Mouse (Mus musculus): ENCODE measurements around the gene Hsdl2. TPM values are rescaled to one million over a fixed set of nuclear protein-coding genes. Genes with fewer than 3 reads are reported as not detected.

Gene Hsdl2
- polyA plus RNA-seq, 1 experiment from 2014 or later: 18.8 TPM

- 71% methylated on average over 5 of the region's 5 CpGs for WGBS (ENCODE audit: insufficient replicate concordance)
- H3K36me3 ChIP-seq: no peaks in the 10 kb centered on the region
- no peak for ATAC-seq
- no peaks in the 10 kb centered on the region for H3K9me3 ChIP-seq (replicated peaks)
- no peak overlapping the region for H3K4me3 ChIP-seq
- H3K9ac ChIP-seq: no peak overlapping the region
- H3K4me1 ChIP-seq: peaks cover 6% of the 10 kb centered on the region; the same call in 1 of the 2 replicates
- no peak overlapping the region for H3K4me2 ChIP-seq
- no peak overlapping the region for H3K27ac ChIP-seq
- no peaks in the 10 kb centered on the region for H3K27me3 ChIP-seq (replicated peaks)
Observed at GRCm38 (mm10) chr4:59656061-59656642, 74.8 kb downstream of the Hsdl2 start.

- Histone ChIP-seq H3K9ac (no peak overlapping the region), H3K4me3 (no peak overlapping the region), H3K36me3 (peaks cover 14% of the 10 kb centered on the region), H3K9me3 (replicated peaks) (no peaks in the 10 kb centered on the region), H3K4me2 (no peak overlapping the region), H3K27me3 (replicated peaks) (no peaks in the 10 kb centered on the region), H3K4me1 (peaks cover 16% of the 10 kb centered on the region), H3K27ac (no peak overlapping the region)
- no peak for ATAC-seq
- WGBS (ENCODE audit: insufficient replicate concordance): 94% methylated on average over 1 of the region's 1 CpGs
Observed at GRCm38 (mm10) chr4:59662163-59662562, 80.8 kb downstream of the Hsdl2 start.

GRCm38 (mm10) chr4:59663451-59663850, 82.1 kb downstream of the Hsdl2 start:
- H3K27ac ChIP-seq: no peak overlapping the region
- 0 out of 2 replicates have a peak, but pooled peaks have one; percentile 28 for ATAC-seq
- H3K4me2 ChIP-seq: no peak overlapping the region

GRCm38 (mm10) chr4:59666550-59667317, 85.4 kb downstream of the Hsdl2 start:
- 72% methylated on average over 3 of the region's 3 CpGs for WGBS (ENCODE audit: insufficient replicate concordance)
- H3K9ac ChIP-seq: no peak overlapping the region
- H3K4me3 ChIP-seq: no peak overlapping the region
- no peak overlapping the region for H3K4me2 ChIP-seq
- no peaks in the 10 kb centered on the region for H3K9me3 ChIP-seq (replicated peaks)
- peaks cover 55% of the 10 kb centered on the region for H3K4me1 ChIP-seq
- peaks cover 10% of the 10 kb centered on the region for H3K36me3 ChIP-seq
- ATAC-seq: no peak
- no peak overlapping the region for H3K27ac ChIP-seq
- H3K27me3 ChIP-seq (replicated peaks): no peaks in the 10 kb centered on the region

More at GRCm38 (mm10) chr4:59663451-59663850, 82.1 kb downstream of the Hsdl2 start:
- H3K9me3 ChIP-seq (replicated peaks): no peaks in the 10 kb centered on the region
- H3K36me3 ChIP-seq: peaks cover 14% of the 10 kb centered on the region
- no peak overlapping the region for H3K9ac ChIP-seq
- no peaks in the 10 kb centered on the region for H3K27me3 ChIP-seq (replicated peaks)
- peaks cover 28% of the 10 kb centered on the region for H3K4me1 ChIP-seq
- WGBS (ENCODE audit: insufficient replicate concordance): 78% methylated on average over 6 of the region's 6 CpGs
- no peak overlapping the region for H3K4me3 ChIP-seq

- Histone ChIP-seq H3K4me1 (peaks cover 66% of the 10 kb centered on the region), H3K27me3 (replicated peaks) (no peaks in the 10 kb centered on the region), H3K9ac (no peak overlapping the region), H3K27ac (no peak overlapping the region), H3K9me3 (replicated peaks) (no peaks in the 10 kb centered on the region), H3K4me2 (no peak overlapping the region), H3K4me3 (no peak overlapping the region), H3K36me3 (peaks cover 6% of the 10 kb centered on the region; the same call in 1 of the 2 replicates)
- WGBS (ENCODE audit: insufficient replicate concordance): 79% methylated on average over 3 of the region's 3 CpGs
- ATAC-seq: no peak
Observed at GRCm38 (mm10) chr4:59668050-59668449, 86.7 kb downstream of the Hsdl2 start.

Other genes starting within 250 kb of the Hsdl2 start
- 16.1 and 16.2 TPM in 2 replicates for gene Susd1, start 142.9 kb upstream of the Hsdl2 start, polyA plus RNA-seq (2016; fragmentation: Nextera tagmentation; extraction: Ambion mirVana)
- 60.2 and 62.6 TPM in 2 replicates for gene Ptbp3, start 32.2 kb upstream of the Hsdl2 start, polyA plus RNA-seq (2016; fragmentation: Nextera tagmentation; extraction: Ambion mirVana)
- gene E130308A19Rik, start 44.6 kb downstream of the Hsdl2 start, polyA plus RNA-seq (2016; fragmentation: Nextera tagmentation; extraction: Ambion mirVana): 12.8 and 14.8 TPM in 2 replicates
- gene Inip, start 220.0 kb downstream of the Hsdl2 start, polyA plus RNA-seq (2016; fragmentation: Nextera tagmentation; extraction: Ambion mirVana): 34.7 and 35.8 TPM in 2 replicates
- gene Snx30, start 224.3 kb downstream of the Hsdl2 start, polyA plus RNA-seq (2016; fragmentation: Nextera tagmentation; extraction: Ambion mirVana): 5.6 and 7.5 TPM in 2 replicates